In genomic region chr9:90127146-90127545, GRCm38 (mm10) we compare ENCODE assay signal across 11 mouse cellular contexts. TPM values are rescaled to one million over a fixed set of nuclear protein-coding genes. Genes with fewer than 3 reads are reported as not detected.
DNase-seq lines count a peak whose midpoint lies in the region; ATAC-seq and TF ChIP-seq lines count a peak whose summit lies in the region.
"Had no signal": no experiment of that assay in that cellular context is flagged by ENCODE, and none has a peak within 500 bp of the region (broad histone marks: within the 10 kb centered on the region; RNA-seq: fewer than 3 reads in every experiment).

No protein-coding gene starts in this region.

- no peak overlapping the region for H3K27ac ChIP-seq in left cerebral cortex, adult 2 months
- no peak overlapping the region for H3K27ac ChIP-seq in MEL (ENCODE audit: control insufficient read depth, low read depth, low read length)
- H3K27ac ChIP-seq in liver, embryonic 11.5 days (ENCODE audit: low read depth, low read length), result no peak overlapping the region
- H3K27ac ChIP-seq: forebrain, embryonic 13.5 days had no signal

- peak; percentile 92 for DNase-seq in heart, adult 11 months
- no peak for DNase-seq in heart, adult 9 months (ENCODE audit: low spot score in 2 of 2)
- no peak for DNase-seq in left cerebral cortex, adult 2 months (ENCODE audit: extremely low spot score in 1 of 2, low spot score in 2 of 2)
- no peak for DNase-seq in left cerebral cortex, postnatal 25 days (ENCODE audit: low spot score in 2 of 2)
- DNase-seq in MEL (ENCODE audit: low read depth, low spot score), result no peak
- DNase-seq in liver, embryonic 11.5 days (ENCODE audit: low spot score), result no peak
- DNase-seq in left cerebral cortex, adult 9 months (ENCODE audit: low spot score in 2 of 2), result no peak
- no peak for DNase-seq in spleen, adult 12 weeks (ENCODE audit: low spot score)

- no peak for TF ChIP-seq POLR2A in MEL (IDR thresholded peaks at IDR 0.05; ENCODE audit: control insufficient read depth in 1 of 2, insufficient read depth in 1 of 2, low read depth in 1 of 2, low read length in 2 of 2, poor library complexity in 1 of 2)

- peaks cover 0 to 4% of the 10 kb centered on the region in 2 experiments; a peak in 1 of 4 replicates for H3K36me3 ChIP-seq in MEL (ENCODE audit: control insufficient read depth in 1 of 2, insufficient read depth in 2 of 2, low read length in 2 of 2)
- no peaks in the 10 kb centered on the region for H3K36me3 ChIP-seq in liver, embryonic 11.5 days (ENCODE audit: control insufficient read depth, insufficient read depth, low read length)

- H3K27me3 ChIP-seq in MEL (ENCODE audit: control insufficient read depth in 1 of 2, insufficient read depth in 2 of 2, low read length in 2 of 2), result no peaks in the 10 kb centered on the region
- no peaks in the 10 kb centered on the region for H3K27me3 ChIP-seq in liver, embryonic 11.5 days (replicated peaks; ENCODE audit: control insufficient read depth, insufficient read depth, low read length)
- H3K27me3 ChIP-seq: forebrain, embryonic 13.5 days had no signal

- 52% methylated on average over 6 of the region's 6 CpGs for WGBS in liver, embryonic 11.5 days

- H3K4me1 ChIP-seq in MEL (ENCODE audit: control insufficient read depth in 1 of 2, insufficient read depth in 2 of 2, low read length in 2 of 2), result peaks cover 0 to 3% of the 10 kb centered on the region in 2 experiments; a peak in 2 of 4 replicates
- no peaks in the 10 kb centered on the region; the same call in 1 of the 2 replicates for H3K4me1 ChIP-seq in liver, embryonic 11.5 days (replicated peaks; ENCODE audit: control insufficient read depth, insufficient read depth, low read length)

- H3K9ac ChIP-seq in MEL (ENCODE audit: control insufficient read depth, low read depth, low read length, poor library complexity, severe bottlenecking), result peak overlapping the region; percentile 61
- H3K9ac ChIP-seq in liver, embryonic 11.5 days (ENCODE audit: low read depth, low read length), result peak overlapping the region; percentile 50; the same call in 1 of the 2 replicates
- H3K9ac ChIP-seq: forebrain, embryonic 13.5 days had no signal

- no peak for TF ChIP-seq CTCF in left cerebral cortex, adult 2 months (IDR thresholded peaks at IDR 0.05)
- TF ChIP-seq CTCF in MEL (IDR thresholded peaks at IDR 0.05 in 2 of 3, conservative IDR thresholded peaks at IDR 0.05 in 1 of 3; ENCODE audit: control insufficient read depth in 1 of 3, insufficient read depth in 1 of 3, low read depth in 2 of 3, low read length in 3 of 3, poor library complexity in 1 of 3, severe bottlenecking in 1 of 3), result no peak

- TF ChIP-seq RAD21 in MEL (IDR thresholded peaks at IDR 0.05; ENCODE audit: low read depth, low read length), result no peak

- intact Hi-C loops in left cerebral cortex, adult 2 months (cut with DNase I), result no loop called here
- intact Hi-C loops in left cerebral cortex, postnatal 25 days (cut with DNase I), result no loop called here

- no peak for TF ChIP-seq EP300 in MEL (IDR thresholded peaks at IDR 0.05; ENCODE audit: low read depth in 1 of 2, low read length in 2 of 2)

- ATAC-seq in liver, embryonic 11.5 days (replicated peaks; ENCODE audit: low FRiP score), result peak; percentile 14; the same call in 1 of the 2 replicates

- peak overlapping the region; percentile 69 for H3K4me2 ChIP-seq in liver, embryonic 11.5 days

- H3K9me3 ChIP-seq in MEL (replicated peaks; ENCODE audit: insufficient read depth, low read length), result no peaks in the 10 kb centered on the region
- H3K9me3 ChIP-seq in liver, embryonic 11.5 days (ENCODE audit: control insufficient read depth, low read length), result no peaks in the 10 kb centered on the region
- H3K9me3 ChIP-seq: forebrain, embryonic 13.5 days had no signal

- peak overlapping the region; percentile 51 for H3K4me3 ChIP-seq in left cerebral cortex, adult 2 months
- H3K4me3 ChIP-seq in MEL (ENCODE audit: control insufficient read depth in 1 of 2, insufficient read depth in 1 of 2, low read depth in 2 of 2, low read length in 2 of 2), result peak overlapping the region; percentile 52 to 71
- H3K4me3 ChIP-seq in liver, embryonic 11.5 days (ENCODE audit: low read depth, low read length), result peak overlapping the region; percentile 56

- no peaks in the 10 kb centered on the region for H3K79me2 ChIP-seq in MEL (ENCODE audit: control insufficient read depth, insufficient read depth, low read length, poor library complexity)

TF ChIP-seq in MEL, 35 proteins besides CTCF, POLR2A, EP300 and RAD21:
- TF ChIP-seq SMC3 (IDR thresholded peaks at IDR 0.05; ENCODE audit: low read depth, low read length) (no peak), CHD1 (IDR thresholded peaks at IDR 0.05; ENCODE audit: low read depth, low read length) (0 out of 2 replicates have a peak, but pooled peaks have one; percentile 69), TCF12 (IDR thresholded peaks at IDR 0.05; ENCODE audit: low read depth, low read length) (no peak), MEF2A (IDR thresholded peaks at IDR 0.05; ENCODE audit: extremely low read depth, insufficient replicate concordance, low read depth, low read length, poor library complexity, severe bottlenecking) (no peak)
TF ChIP-seq in MEL: peak in this region for 1.

RNA-seq across cellular contexts. Expression of gene Morf4l1, which starts 12.6 kb away (rescaled TPM):
- total RNA-seq in left cerebral cortex, adult 2 months (2021), result 100 to 1,000 TPM; 422 to 465 TPM
- 100 to 1,000 TPM; 411 to 422 TPM for total RNA-seq in left cerebral cortex, postnatal 25 days (2021)
- 107 and 128 TPM in 2 replicates for total RNA-seq in MEL (2012; rRNA removed)
- polyA plus RNA-seq in MEL (2012; ENCODE audit: insufficient read depth in 1 of 2, insufficient read length in 2 of 2, low read depth in 1 of 2, low replicate concordance in 2 of 2, missing spikeins in 1 of 2), result 100 to 1,000 TPM; 190 to 292 TPM
- polyA plus RNA-seq in liver, embryonic 11.5 days (2014; fragmentation: Nextera tagmentation; extraction: Ambion mirVana), result 284 and 303 TPM in 2 replicates

RNA-seq across cellular contexts. Expression of gene Adamts7, which starts 35.7 kb away (rescaled TPM):
- under 1 TPM; 0.29 to 0.63 TPM for total RNA-seq in left cerebral cortex, adult 2 months (2021)
- total RNA-seq in left cerebral cortex, postnatal 25 days (2021), result under 1 TPM; 0.23 to 0.30 TPM
- total RNA-seq in MEL (2012; rRNA removed), result not detected in 2 replicates
- under 1 TPM in 1 of 2 experiments, not detected in 1; 0.03 TPM for polyA plus RNA-seq in MEL (2012; ENCODE audit: insufficient read depth in 1 of 2, insufficient read length in 2 of 2, low read depth in 1 of 2, low replicate concordance in 2 of 2, missing spikeins in 1 of 2)
- polyA plus RNA-seq in liver, embryonic 11.5 days (2014; fragmentation: Nextera tagmentation; extraction: Ambion mirVana), result 3.2 and 3.6 TPM in 2 replicates
- total RNA-seq: hematopoietic stem cell, adult 5-6 weeks; neutrophil, adult 5-6 weeks had no signal
